Mouse (Mus musculus) brain, embryonic 14.5 days (tissue): ENCODE data around the gene Cbx7.

Source experiments
- CTCF ChIP-seq: fragments of 200-500 bp; IDR thresholded peaks from 2 replicates; pipeline ENCODE4 v1.5.1; 2012; ENCODE audit warnings: inconsistent platforms, mild to moderate bottlenecking, moderate library complexity, borderline replicate concordance; ENCODE audit not compliant: insufficient read depth, insufficient read length; ENCODE audit errors: extremely low read depth
- POLR2A ChIP-seq: fragments of 200-500 bp; IDR thresholded peaks from 2 replicates; pipeline ENCODE4 v1.6.1; 2012; ENCODE audit warnings: mild to moderate bottlenecking, inconsistent platforms, borderline replicate concordance; ENCODE audit not compliant: poor library complexity, insufficient read depth, insufficient read length, severe bottlenecking; ENCODE audit errors: extremely low read depth

GRCm38 (mm10) chr15:79882623-79883267, 88.2 kb downstream of the Cbx7 start:
- TF ChIP-seq CTCF (no peak), POLR2A (no peak)
